Mouse (Mus musculus) lung, postnatal 0 days (tissue): ENCODE measurements at regions not wholly inside any gene's neighbourhood (a gene's known extent, or its start where the extent isn't known, plus 50 kb on each side); places are given as distances from the start of the nearest gene placed in this dataset.

Experiments used
- CTCF ChIP-seq: IDR thresholded peaks from 2 replicates; pipeline ENCODE4 v1.5.1; 2016; ENCODE audit warnings: antibody characterized with exemption, mild to moderate bottlenecking
- EP300 ChIP-seq: IDR thresholded peaks from 2 replicates; pipeline ENCODE4 v1.6.1; 2016; ENCODE audit warnings: antibody characterized with exemption, mild to moderate bottlenecking, control low read depth

- no peak for TF ChIP-seq EP300
- TF ChIP-seq CTCF = no peak
Observed at GRCm38 (mm10) chr6:66151786-66152185, 199.4 kb downstream of the 4930544G11Rik start.
